Mouse (Mus musculus): ENCODE measurements around the gene Rxfp4.
A peak's percentile ranks its signal among the peaks of the same experiment; 100 is the strongest.

Rxfp4 gene

DNA sequence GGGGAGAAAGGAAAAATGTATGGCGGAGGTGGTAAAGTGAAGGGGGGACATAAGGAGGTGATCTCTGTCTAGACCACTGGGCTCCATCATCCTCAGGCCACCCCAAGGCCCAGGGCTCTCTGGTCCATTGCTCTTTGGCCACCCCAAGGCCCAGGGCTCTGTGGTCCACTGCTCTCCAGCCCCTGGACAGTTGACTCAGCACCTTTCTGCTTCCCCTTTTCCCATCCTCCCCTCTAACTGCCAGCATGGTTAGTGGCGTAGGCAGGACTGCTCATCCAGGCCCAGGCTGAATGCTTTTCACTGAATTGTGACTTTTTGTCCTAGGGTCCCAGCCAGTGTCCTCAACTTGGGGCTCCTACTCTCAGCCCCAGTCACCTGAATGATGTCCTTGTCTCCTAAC is 25.4 kb downstream of the Rxfp4 start:
- DNase-seq, result peak; percentile 85

DNA sequence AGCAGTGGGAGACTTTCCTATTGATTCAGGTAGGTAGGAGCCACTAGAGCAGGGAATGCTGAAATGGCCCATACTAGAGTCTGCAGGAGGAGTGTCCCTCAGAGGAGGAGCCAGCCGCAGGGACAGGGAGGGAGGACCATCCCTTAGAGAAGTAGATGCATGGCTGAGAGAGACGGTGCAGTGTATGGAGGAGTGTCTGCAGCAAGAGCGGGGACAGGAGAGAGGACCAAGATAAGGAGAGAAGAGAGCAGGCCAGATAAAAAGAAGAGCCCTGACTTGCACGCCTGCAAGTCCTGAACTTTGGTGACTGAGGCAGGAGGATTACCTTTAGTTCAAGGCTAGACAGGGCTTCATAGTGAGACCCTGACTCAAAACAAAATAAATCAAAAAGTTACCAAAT is 25.8 kb downstream of the Rxfp4 start:
- no peak for DNase-seq

DNA sequence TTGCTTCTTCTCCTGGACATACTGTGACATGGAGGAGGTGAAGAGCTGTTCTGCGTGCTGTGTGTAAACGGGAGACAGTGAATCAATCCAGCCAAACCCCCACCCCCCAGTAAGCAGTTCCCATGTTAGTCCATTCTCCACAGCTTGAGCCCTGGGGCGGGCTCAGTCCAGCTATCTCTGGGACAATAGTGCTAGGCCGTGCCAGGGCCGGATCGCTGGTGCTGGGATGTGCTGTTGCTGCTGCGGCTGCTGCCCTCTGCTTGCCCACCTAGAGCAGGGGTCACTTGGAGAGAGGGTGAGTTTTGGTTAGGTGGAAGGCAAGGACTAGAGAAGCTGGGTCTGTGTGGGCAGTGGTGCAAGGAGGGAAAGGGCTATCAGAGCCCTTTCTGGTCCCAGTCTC is 26.6 kb downstream of the Rxfp4 start:
- DNase-seq, result no peak

- no peak for DNase-seq
Observed at GRCm38 (mm10) chr3:88625531-88625930, 27.4 kb downstream of the Rxfp4 start.

- peak; percentile 14 for DNase-seq
Observed at GRCm38 (mm10) chr3:88624951-88625350, 28.0 kb downstream of the Rxfp4 start.

GRCm38 (mm10) chr3:88624324-88624723 is 28.6 kb downstream of the Rxfp4 start:
- peak; percentile 18 for DNase-seq

DNA sequence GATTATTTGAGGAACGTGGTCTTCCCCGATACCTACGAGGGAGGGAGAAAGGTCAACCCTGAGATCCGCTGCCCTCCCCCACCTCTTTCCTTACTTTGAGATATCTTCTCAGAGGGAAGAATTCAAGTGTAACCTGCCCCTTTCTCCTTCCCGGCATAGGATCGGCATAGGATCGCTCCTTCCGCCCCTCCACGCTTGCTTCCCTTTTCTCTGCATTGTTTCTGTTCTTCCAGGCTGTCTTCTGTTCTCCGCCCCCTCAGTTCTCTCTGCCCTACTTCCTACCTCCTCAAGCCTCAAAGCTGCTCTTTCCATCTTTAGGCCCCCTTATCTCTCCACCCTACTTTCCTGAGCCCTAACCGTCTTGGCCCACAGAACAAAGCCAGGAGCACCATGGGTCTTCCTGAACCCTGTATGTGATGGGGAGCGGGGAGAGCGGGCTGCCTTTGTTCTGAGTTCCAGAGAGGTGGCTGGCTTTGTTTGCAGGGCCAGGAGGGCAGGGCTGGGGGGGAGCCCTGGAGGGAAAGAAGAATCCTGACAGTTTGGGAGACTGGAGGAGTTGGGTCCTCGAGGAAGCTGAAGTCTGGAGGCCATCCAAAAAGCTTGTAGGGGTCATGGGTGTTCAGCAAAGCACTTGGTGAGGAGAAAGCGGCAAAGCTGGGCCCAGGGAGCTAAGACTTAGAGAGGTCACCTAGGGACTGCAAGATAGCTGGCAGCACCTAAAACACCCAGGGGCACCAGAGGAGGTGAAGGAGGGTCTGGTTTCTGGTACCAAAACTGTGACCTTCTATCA is 29.4 kb downstream of the Rxfp4 start:
- DNase-seq, result peak; percentile 41

DNA sequence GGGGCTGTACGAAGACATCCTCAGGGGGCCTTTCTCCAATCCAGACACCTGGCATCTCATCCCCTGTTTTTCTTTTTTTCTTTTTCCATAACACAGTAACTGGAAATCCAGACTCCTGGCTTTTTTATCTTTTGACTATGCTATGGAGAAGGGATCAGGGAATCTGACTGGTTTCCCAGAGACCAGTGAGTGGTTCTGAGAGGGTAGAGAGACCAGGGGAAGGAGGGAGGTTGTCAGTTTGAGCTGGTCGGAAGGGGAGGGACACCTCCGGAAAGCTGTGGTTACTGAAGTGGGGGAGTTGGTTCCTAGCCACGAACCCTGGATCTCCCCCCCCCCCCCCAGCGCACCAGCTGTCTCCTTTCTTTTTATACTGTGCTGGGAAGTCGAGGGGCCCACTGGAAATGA is 30.0 kb downstream of the Rxfp4 start:
- no peak for DNase-seq

- DNase-seq, result peak; percentile 49
Observed at GRCm38 (mm10) chr3:88622113-88622940, 30.6 kb downstream of the Rxfp4 start.

DNA sequence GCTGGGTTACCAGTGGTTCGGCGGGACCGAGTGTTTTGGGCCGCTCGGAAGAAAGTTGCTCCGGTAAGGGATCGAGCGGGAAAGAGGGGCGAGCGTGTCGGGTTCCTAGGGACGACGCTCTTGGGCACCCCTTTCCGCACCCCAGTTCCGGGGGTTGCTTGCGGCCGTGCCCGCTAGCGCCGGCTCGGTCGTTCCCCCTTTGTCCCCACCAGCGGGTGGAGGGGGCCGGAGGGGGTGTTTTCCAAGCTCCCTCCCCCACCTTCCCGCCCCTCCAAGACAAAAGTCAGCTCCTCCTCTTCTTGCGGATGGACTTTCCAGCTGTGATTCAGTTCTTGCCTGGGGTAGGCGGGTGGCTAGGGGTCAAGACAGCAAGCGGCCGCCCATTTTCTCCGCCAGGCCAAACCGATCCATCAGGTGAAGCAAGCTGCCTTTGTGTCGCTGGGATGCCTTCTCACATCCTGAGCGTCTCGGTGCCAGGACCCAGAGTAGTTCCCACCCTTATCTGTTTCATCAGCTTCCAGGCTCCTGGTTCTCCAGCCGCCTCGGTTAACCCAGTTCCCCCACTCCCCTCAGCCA is 31.3 kb downstream of the Rxfp4 start:
- DNase-seq, result peak; percentile 80

GRCm38 (mm10) chr3:88620992-88621536 is 31.9 kb downstream of the Rxfp4 start:
- peak; percentile 77 for DNase-seq

DNA sequence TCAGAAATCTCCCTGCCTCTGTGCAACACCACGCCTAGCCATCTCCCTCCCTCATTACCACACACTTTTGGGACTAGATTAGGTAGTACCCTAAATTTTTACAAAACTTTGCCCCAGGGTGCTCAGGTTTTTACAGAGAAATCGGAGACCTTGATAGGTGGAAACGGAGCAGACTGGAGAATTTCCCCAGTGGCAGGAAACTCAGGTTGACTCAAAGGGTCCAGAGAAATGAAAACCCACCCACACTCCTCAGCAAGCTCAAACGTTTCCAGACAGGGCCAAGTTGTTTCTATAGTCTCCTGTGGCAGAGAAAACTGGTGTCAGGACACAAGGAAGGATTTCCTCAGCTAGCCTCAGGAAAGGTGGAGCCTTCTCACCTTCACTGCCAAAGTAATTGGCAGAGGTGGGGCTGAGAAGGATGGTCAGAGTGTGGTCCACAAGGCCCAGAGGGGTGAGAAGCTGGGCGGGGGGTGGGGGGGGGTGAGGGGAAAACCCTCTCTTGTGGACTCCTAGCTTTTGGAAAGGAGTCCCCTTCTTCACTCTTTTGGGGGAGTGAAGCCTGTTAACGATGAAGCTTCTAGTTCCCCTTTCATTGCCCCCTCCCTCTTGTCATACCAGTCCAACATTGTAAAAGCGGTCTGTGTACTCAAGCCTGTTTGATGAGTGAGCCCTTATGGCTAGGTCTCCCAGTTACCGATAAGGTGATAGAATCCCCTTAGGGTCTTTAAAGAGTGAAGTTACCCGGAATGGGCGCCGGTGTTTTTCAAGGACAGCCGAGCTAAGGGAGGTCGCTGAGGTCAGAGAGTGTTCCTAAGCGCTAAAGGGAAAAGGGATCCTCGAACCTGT is 32.6 kb downstream of the Rxfp4 start:
- DNase-seq, result no peak

DNA sequence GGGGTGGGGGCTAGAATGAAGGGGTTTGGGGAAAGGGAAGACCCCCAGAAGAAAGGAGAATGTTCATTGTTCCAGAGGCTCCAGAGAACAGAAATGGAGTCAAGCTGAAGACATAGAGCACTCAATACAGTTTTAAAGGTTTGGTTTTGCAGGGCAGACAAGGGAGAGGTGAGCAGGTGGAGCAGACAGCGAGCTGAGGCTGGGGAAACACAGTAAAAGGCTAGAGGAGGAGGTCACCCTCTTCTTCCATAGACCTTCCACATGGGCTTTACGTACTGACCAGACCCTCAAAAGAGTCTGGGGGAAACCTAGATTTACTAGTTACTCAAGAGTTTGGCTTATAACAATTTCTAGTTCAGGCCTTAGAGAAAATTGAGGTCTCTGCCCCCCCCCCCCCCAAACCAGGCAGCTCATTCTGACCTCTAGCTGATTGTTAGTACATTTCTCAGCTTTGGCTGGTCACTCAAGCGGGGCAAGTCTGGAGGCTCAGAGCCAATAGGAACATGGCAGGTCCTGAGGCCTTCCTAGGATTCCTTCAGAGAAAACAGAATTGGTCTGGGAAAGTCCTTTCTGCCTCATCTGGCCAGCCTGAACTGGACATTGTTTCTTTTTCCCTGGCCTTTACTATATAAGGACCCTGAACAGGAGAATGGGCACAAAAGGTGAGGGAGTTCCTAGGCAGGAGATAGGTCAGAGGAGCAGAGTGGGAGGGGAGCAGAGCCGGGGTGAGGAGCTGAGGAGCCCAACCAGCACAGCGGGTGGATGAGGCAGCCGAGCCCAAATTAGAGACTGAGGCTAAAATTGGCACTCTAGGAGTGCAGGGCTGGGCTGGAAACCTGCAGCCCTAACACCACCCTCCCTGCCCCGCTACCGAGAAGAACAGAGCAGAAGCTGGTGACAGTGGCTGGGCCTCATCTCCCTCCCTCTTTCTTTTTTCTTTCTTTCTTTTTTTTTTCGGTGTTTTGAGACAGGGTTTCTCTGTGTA is 33.5 kb downstream of the Rxfp4 start:
- peak; percentile 82 for DNase-seq

DNA sequence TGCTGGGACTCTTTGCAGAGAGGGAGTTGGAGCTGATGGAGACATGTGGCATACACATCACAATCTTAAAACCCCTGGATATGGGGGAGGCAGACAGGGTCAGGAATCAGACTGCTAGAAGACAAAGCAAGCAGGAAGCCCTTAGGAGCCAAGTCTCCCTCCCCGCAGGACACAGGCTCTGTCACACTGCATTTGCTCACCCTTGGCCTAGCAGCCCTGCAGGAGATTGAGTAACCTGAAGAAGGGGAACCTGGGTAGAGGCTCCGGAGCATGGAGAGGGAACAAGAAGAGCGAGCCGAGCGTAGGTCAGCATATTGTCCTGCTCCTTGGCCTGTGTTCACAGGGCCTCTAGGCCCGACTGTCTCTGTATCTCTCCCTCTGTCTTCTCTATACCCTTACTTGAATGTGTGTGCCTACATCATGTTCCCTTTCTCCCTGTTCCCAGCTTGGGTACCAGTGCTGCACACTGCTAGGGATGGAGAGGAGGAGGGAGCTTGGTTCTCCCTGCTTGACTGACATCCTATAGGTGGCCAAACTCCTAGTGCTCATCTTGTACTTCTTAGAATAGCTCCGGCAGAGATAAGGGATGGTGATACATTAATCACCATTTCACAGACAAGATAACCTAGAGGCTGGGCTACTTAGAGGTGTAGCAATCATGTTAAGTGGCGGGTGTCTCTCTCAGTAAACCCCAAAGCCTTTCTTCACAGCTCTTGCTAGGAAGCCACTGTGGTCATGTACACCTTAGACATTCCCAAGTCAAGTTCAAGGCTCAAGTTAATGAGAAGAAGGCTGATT is 34.7 kb downstream of the Rxfp4 start:
- peak; percentile 66 for DNase-seq

DNA sequence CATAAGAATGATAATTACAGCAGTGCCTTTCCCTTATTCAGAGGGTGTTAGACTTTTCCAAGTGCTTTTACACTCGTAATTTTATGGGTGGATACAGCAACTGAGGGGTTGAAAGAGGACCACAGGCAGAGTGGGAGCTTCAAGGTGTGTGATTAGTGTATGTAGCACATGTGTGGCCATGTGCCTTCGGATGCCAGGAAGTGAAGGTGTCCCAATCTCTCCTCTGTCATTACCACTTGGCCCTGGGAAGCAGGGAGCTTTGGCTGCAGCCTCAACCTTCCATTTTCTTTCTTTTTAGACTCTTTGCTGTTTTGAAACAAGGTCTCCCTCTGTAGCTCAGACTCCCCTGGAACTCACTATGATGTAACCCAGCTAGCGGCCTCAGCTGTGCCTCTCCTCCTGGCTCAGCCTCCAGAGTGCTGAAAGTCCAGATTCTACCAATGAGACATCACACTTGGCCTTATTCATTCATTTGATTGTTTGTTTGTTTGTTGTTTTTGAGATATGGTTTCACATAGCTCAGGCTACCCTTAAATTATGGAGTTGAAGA is 35.9 kb downstream of the Rxfp4 start:
- no peak for DNase-seq

GRCm38 (mm10) chr3:88615902-88616391 is 37.0 kb downstream of the Rxfp4 start:
- DNase-seq, result peak; percentile 40

GRCm38 (mm10) chr3:88615117-88615516 is 37.8 kb downstream of the Rxfp4 start:
- peak; percentile 84 for DNase-seq

DNA sequence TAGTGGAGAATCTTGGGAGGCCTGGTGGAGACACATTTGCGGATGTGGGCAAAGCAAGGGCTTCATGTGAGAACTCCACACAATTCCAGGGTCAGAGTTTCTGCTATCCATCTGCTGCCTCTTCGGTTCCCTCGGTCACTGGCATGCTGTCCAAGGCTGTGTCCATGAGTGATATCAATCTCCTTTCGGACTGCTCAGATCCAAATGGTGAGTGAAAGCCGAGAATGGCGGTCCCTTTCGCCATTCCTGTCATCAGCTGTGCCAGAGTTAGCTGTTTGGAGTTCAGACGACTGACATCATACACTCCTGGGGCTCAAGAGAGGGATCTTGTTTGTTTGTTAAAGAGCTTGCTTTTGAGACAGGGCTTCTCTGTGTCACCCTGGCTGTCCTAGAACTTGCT is 38.5 kb downstream of the Rxfp4 start:
- DNase-seq, result no peak

DNA sequence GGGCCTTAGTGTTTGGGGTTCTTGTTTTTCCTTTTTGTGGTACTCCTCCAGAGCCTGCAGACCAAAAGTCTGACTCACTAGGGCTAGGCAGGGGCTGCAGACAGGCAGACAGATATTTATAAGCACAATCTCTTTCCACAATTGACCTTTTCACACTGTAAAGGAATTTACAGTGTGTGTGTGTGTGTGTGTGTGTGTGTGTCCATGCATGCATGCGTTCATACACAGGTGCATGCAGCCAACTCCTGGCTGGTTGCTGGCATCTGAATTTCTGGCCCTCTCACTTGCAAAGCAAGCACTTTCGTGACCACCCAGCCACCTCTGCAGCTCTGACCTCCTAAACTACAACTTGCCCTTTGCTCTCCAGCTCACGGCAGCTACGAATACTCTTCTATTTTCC is 43.9 kb downstream of the Rxfp4 start:
- peak; percentile 58 for DNase-seq

GRCm38 (mm10) chr3:88607758-88608138 is 45.2 kb downstream of the Rxfp4 start:
- DNase-seq, result no peak

All from kidney, adult 11 months (tissue).